Mouse (Mus musculus) erythroblast, embryonic 14.5 days (primary cell): ENCODE results near the gene Ipcef1.

ENCODE experiments used
- GATA1 ChIP-seq: IDR thresholded peaks from 2 replicates; pipeline ENCODE4 v1.6.1; 2012; ENCODE audit warnings: low read length, inconsistent platforms, mixed read lengths
- TAL1 ChIP-seq: IDR thresholded peaks from 3 replicates; pipeline ENCODE4 v1.6.1; 2012; ENCODE audit warnings: low read length, inconsistent platforms, mixed read lengths

DNA sequence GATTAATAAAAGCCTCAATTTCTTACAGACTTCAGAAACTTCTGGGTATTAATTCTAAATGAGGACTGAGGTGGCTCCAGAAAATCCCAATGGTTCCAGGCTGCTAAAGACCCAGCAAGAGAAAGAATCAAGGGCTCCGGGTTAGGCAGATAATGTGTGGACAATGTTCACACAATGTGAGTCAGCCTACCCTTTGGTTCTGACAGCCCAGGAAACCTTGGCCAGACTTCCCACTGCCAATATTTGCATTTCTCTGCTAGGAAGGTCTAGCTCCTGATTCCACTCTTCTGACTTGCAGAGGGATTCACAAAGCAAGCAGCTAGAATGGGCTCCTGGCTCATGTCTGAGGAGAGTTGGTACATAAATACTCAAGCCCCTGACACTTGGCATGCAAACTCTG lies 83.9 kb downstream of the Ipcef1 start:
- TF ChIP-seq GATA1 = no peak
- no peak for TF ChIP-seq TAL1
